Mouse (Mus musculus) gastrocnemius, postnatal 14 days (tissue): ENCODE results near the gene Lipc. TPM values are rescaled to one million over a fixed set of nuclear protein-coding genes. Genes with fewer than 3 reads are reported as not detected.

Source experiments
- DNase-seq: peaks from one replicate; pipeline ENCODE4 v3.0.0; 2021; ENCODE audit warnings: mixed read lengths
- intact Hi-C: fragments of 180-260 bp; cut with DNase I; formaldehyde crosslinking; loops from one replicate; pipeline ENCODE4 v1.15.1; 2025; ENCODE audit warnings: low total_unique reads
- total RNA-seq, 2 experiments: library from RNA; stranded (reverse); gene quantifications; 2 replicates each; pipeline ENCODE4 v1.2.3; 2021

Gene Lipc
- total RNA-seq, 2 experiments from 2014 or later = not detected

DNA sequence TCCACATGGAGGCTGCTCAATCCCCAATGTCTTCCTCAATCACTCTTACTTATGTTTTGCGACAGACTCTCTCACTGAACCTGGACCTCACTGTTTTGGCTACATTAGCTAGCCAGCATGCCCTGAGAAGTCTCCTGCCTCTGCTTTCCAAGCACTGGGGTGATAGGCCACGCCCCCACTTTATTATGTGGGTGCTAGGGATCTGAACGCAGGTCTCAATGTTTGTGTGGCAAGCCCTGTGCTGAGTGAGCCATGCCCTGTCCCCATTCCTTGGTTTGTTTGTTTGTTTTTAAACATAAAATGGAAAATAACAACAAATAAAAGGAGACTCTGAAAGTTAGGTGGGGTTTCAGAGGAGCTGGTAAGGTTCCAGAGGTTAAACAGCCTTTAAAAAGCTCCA is 7.4 kb upstream of the Lipc start:
- no peak for DNase-seq
- intact Hi-C loops = no loop called here

DNA sequence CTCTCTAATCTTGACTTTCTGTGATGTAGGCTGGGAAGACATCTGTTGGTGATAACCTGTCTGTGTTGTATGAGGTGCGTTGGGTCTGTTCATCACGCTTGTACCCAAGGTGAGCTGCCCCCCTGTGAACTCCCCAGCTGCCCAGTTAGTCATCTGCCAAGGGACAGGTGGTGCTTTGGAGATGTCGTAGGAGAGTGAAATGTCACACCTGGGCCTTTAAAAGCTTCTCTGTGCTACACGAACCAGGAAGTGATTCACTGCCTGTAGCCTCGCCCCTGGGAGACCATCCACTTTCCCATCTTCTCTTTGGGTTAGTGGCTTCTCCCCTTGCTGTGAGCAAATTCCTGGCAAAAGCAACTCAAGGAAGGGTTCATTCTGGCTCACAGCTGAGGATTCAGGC is 6.4 kb upstream of the Lipc start:
- DNase-seq = no peak
- intact Hi-C loops = no loop called here

DNA sequence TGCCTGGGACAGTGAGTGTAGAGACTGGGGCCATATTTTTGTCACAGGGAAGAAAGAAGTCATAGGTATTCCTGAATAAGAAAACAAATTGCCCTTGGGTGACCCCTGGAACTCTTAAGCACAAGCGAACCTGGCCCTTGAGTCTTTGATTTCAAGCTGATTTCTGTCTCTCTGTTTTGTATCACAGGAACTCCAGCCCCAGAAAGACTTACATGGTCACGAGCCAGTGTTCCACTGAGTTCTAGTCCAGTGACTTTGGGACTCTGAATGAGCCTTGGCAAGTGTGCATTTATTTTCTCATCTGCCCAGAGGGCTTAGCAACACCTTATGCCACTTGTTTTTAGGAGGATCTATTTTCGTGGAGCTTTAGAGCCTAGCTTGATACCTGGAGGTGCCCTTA is 5.7 kb upstream of the Lipc start:
- no peak for DNase-seq
- intact Hi-C loops = no loop called here

DNA sequence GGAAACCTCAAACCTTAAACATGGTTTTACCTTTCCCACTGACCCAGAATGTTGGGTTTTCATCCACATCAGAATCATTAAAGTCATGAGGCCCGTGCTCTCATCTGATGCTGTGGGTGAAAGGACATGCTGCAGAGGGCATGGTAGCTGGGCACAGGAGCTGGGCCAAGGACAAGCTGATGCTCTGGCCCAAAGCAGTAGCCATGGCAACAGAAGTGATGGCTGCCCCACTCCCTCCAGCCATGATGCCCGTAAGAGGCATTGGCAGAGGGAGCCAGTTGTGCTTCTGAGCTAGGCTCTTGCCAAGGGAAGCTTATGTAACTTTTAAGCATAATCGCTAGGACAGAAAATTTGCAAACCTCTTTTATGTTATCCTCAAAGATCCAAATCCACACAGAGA is 2.2 kb upstream of the Lipc start:
- intact Hi-C loops = no loop called here
- DNase-seq = no peak

DNA sequence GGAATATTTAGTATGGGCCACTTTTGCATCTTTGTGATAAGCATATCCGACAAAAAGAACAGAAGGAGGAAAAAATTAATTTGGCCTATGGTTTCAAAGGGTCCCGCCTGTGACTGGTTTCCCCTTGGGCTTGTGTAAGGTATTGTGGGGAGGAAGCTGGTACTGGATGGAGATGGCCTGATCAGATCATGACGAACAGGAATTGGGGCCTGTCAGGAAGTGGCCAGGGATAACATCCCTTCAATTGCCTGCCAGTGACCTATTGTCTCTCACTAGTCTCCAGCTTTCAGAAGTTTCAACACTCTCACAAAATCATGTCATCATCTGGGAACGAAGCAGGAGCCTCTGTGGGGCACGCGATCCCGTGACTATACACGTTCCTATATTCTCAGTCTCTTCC is 2.7 kb downstream of the Lipc start:
- intact Hi-C loops = no loop called here
- DNase-seq = no peak

DNA sequence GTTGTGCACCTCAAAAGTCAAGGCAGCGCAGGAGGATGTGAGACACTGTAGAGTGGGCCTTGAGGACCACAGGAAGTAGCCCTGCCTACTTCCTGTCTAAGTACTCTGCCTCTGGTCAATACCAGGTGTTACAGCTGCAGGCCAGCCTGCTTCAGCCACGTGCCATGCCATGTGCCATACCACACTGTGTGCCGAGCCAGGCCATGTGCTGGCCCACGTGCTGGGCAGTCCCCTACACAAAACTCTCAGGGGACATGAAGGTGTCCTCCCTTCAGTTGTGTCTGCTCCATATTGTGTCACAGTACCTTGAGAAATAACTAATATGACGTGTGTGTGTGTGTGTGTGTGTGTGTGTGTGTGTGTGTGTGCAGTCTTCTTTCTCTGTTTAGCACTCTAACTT is 4.7 kb downstream of the Lipc start:
- intact Hi-C loops = no loop called here
- no peak for DNase-seq

DNA sequence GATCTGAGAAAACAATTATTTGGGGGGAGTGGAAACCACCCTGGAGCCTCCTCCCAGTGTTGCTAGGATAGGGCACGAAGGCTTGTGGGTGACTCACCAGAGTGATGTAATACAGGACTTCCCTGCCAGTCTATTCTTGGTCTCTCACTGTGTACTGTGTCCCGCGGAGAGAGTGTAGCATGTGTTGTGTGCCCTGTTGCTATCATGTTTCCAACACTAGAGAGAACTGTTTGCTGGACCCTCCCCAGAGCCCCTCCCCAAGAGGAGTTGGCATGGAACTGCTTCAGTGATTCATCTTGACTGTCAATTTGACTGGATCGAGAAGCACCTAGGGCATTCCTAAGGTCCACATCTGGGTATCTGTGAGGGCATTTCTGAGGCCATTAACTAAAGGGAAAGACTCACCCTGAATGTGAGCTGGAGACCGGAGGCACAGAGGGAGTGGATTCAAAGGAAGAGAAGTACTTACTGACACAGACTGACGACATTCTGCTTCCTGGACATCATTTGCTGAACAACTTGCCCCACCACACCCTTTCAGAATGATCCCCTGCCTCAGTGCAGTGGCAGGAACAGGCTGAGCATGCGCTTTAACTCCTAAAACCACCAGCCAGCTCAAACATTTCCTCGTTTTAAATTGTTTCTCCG is 9.2 kb downstream of the Lipc start:
- peak; percentile 19 for DNase-seq
- intact Hi-C loops = no loop called here

DNA sequence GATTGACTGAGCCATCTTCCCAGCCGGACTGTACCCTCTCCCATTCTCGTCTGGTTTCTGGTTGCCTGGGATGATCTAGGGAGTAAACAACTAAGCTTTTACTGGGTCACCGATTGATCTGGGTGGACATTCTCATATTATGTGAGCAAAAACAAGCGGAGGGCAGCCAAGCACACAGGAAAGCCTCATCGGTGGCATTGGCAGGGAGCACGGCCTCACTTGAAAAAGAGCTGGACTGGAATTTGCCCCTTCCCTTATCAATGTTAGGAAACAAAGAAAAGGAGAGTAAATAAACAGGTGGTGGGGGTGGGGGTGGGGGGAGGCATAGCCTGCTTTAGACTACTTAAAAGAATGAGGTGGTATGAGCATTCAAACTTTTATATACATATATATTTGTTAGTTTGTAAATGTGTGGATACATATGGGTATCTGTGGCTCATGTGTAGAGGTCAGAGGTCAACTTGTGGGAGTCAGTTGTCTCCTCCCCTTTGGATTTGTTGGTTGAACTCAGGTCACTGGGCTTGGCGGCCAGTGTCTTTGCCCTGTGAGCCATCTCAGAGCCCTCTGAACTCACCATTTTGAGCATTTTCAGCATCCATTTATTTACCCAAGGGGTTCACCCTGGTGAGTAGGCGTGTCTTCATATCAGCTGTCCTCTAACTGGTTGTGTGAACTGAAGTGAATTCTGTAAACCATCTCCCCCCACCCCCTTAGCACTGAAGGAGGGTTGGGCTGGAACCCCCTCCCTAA is 12.1 kb downstream of the Lipc start:
- intact Hi-C loops = no loop called here
- DNase-seq = no peak

DNA sequence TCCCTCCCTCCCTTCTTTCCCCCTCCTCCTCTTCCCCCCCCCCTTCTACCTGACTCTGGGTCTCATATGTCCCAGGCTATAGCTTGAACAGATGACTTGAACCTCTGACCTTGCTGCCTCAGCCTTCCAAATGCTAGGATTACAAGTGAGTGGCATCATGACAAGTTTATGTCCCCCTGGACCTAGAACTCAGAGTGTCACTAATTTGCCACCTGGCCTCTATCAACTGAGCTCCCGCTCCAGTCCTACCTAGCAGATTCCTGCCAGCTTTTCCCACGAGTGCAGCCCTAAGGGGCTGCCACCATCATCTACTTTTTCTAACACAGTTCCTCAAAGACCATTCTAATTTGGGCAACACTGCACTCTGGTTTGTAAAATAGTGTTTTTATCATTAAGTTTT is 13.2 kb downstream of the Lipc start:
- no peak for DNase-seq
- intact Hi-C loops = no loop called here

DNA sequence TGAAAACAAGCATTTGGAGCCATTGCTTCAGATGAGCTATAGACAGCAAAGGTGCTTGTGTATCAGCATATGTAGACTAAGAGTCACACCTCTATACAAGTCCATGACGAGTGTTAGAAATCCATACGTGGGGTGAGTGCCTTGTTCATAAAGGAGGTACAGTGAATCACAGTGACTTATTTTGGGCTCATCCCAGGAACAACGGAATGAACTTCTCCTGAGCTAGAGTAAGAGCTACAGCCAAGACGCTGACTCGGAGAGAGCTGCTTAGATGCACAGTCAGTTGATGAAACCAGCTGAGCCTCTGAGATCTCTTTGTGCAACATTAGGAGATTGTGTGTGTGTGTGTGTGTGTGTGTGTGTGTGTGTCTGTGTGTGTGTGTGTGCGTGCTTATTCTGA is 13.9 kb downstream of the Lipc start:
- intact Hi-C loops = no loop called here
- no peak for DNase-seq

DNA sequence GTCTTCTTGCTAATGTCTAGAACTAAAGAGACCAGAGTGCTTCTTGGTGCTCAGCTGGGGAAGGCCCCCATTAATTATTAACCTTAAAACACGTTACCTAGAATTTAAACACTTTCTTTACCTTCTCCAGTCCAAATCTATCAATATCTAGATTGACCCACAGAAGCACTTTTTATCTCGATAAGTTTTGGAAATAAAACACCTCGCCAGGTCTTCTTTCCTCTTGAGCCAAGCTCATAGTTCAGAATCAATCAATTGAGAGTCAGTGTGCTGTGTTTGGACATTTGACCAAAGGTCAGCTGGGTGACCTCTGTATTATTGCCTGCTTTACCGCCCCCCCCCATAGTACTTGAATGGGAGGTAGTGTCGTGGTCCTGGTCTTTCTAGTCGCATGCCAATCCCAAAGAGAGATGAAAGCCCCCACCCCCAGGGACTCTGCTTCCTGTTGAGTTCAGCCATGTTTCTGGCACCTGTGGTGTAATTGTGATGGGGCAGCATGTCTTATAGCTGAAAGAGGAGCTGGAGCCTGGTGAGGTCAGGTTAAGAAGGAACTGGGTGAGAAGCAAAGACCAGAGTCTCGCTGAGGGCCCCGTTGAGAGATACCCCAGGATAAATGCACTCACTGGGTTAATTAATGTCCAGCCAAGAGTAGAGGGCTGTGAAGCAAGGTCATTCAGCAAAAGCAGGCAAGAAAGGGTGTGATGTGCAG is 17.3 kb downstream of the Lipc start:
- DNase-seq = no peak
- intact Hi-C loops = no loop called here

DNA sequence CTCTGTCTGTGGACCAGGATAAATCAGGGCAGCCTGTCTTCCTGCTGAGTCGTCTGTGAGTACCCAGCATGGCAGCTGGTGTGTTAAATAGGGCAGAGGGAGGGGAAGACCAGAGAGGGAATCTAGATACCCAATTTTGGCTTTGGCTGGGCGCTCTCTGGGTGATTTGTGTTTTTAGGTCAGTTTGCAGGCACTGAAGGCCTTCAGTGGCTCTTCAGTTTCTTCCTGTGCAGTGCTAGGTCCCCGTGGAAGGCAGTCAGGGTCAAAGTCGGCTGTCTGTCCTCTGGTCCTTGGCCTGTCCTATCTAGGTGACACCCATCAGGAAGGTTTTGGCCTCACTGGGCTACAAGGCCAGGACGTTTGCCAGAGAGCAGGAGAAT is 21.4 kb downstream of the Lipc start:
- DNase-seq = no peak
- intact Hi-C loops = no loop called here

DNA sequence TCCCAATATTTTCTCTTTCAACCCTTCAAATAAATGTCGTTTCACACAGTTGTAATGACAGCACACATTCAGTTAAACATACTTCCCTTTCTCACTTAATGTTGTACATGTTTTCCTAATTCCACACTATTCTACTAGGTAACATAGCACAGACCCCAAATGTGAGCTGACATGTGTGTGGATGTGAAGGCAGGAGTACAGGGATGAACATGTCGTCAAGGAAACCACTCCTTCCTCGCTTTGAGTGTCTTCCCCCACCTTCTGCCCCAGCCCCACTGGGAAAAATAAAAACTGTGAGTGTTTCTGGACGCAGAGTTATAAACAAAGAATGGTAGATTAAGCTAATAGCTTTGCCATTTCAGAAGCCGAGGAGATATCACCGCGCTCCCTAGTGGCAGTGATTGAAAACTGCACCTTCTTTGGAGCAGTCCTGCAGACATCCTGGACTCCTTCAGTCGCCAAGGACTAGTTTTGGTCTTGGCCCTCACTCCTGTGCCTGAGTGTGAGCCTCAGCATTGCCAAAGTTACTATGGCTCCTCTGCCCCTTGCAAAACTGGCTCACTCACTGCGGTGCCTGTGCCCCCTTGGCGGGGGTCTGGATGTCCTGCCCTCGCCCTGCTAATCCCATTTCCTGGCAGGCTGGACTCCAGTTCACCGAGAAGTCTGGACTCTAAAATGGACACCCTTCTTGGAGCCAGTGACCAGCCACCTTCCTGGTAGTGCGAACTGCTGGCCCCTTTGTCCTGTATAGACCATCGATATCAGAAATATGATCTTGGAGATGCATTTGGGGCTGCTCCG is 22.0 kb downstream of the Lipc start:
- intact Hi-C loops = loop anchor here (10.0 kb wide), 1 partner anchor 255 kb away; the partner anchor contains the start of gene Adam10
- DNase-seq = peak; percentile 34

DNA sequence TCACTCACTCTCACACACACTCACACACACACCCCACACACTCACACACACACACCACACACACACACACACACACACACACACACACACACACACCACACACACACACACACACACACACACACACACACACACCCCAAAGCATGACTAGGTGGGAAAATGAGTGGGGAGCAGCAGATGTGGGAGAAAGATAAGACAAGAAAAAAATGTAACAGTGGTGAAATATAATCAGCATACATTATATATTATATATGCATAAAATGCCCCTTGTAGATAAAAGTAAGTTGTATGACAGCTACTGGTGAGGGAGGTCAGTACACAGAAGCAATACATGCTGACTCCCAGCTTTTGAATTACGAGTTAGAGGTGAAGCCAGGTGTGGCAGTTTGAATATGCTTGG is 23.6 kb downstream of the Lipc start:
- DNase-seq = no peak
- intact Hi-C loops = loop anchor here (10.0 kb wide), 1 partner anchor 254 kb away; the partner anchor contains the start of gene Adam10

DNA sequence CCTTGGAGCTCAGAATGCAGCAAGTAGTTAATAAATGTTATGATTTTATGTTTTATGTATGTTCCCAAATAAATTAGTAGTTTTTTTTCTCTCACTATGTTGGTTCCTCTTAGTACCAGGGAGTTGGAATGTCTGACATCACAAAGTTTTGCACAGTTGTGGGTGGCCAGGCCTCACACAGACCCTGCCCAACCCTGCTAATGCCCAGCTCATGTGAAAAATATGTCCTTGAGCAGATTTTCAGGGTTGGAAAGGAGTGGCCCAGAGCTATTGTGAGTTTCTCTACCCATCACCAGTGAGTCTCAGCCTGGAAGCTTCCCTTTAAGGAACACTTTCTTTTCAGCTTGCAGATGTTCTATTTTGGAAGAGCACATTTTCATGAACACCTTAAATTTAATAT is 24.3 kb downstream of the Lipc start:
- intact Hi-C loops = loop anchor here (10.0 kb wide), 1 partner anchor 253 kb away; the partner anchor contains the start of gene Adam10

DNA sequence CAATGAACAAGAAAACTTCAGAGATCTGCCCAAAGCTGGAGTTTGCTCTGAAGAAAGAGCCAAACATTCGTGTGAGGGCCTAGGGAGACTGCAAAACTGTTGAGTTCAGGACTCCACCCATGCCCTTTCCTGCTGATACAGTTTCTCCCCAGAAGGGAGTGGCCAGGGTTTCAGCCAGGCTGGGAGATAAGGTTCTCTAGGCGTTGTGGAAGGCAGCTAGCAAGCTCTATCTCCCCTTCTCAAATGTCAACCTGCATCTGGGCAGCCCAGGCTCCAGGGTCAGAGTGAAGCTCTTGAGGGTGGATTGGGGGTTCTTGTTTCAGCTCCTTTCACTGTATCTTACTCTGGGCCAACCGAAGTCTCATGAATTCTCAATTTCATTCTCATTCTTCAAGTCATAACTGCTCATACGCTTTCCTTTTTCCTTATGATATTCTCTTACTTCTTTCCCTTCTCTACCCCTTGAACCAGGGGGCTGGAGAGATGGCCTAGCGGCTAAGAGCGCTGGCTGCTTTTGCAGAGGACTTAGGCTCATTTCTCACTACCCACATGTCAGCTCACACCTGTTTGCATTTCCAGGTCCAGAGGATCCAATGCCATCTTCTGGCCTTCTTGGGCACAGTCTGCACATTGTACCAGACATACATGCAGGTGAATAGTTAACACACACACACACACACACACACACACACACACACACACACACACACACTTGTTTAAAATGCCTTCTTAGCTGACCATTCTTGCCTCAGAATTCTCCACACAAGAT is 25.0 kb downstream of the Lipc start:
- no peak for DNase-seq
- intact Hi-C loops = loop anchor here (10.0 kb wide), 1 partner anchor 252 kb away; the partner anchor contains the start of gene Adam10

More for the DNA sequence above, 24.3 kb downstream of the Lipc start:
- no peak for DNase-seq

DNA sequence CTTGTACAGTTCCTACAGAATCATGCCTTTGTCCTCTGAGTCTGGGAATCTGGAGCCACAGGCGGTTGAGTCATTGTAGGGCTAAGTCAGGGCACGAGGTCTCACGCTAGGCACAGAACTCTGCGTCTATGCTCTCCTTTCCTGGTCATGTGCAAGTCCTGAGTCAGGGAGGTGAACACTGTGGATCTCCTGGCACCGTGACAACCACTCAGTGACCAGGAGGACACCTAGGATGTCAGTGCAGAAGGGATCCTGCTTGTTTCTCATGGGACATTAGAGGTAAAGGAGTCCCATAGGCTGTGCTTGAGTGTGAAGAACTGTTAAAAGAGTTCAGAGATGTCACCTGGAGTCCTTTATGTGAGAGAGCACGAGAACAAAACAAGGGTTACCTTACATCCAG is 26.8 kb downstream of the Lipc start:
- intact Hi-C loops = loop anchor here (10.0 kb wide), 1 partner anchor 250 kb away; the partner anchor contains the start of gene Adam10
- no peak for DNase-seq

DNA sequence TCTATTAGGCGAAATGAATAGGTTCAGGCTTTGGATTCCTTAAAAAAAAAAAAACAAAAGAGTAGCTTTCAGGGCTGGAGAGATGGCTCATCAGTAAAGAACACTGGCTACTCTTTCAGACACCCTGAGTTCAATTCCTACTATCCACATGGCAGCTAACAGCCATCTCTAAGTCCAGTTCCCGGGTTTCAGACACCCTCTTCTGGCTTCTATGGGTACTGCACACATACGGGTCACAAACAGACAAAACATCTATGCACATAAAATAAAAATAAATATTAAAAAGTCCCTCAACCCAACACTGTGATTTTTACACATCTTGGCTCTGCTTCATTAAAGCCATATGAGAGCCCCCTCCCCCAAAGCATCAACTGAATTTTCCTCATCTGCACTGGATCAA is 27.3 kb downstream of the Lipc start:
- no peak for DNase-seq
- intact Hi-C loops = loop anchor here (10.0 kb wide), 1 partner anchor 250 kb away; the partner anchor contains the start of gene Adam10
